Mouse (Mus musculus) layer of hippocampus, postnatal 25 days (tissue): ENCODE measurements around the gene Nr3c2. TPM values are rescaled to one million over a fixed set of nuclear protein-coding genes. Genes with fewer than 3 reads are reported as not detected.

Source experiments
- DNase-seq, 2 experiments: peaks; one replicate each; pipeline ENCODE4 v3.0.0; 2022; ENCODE audit warnings: mixed read lengths in 2 of 2, low spot score in 1 of 2; ENCODE audit errors: extremely low spot score in 1 of 2
- total RNA-seq, 2 experiments: library from RNA; stranded (reverse); gene quantifications; 2 replicates each; pipeline ENCODE4 v1.2.3; 2021

The Nr3c2 gene
- total RNA-seq, 2 experiments from 2014 or later: 133 to 181 TPM

GRCm38 (mm10) chr8:77051399-77052275, 152.4 kb downstream of the Nr3c2 start:
- DNase-seq: no peak

DNA sequence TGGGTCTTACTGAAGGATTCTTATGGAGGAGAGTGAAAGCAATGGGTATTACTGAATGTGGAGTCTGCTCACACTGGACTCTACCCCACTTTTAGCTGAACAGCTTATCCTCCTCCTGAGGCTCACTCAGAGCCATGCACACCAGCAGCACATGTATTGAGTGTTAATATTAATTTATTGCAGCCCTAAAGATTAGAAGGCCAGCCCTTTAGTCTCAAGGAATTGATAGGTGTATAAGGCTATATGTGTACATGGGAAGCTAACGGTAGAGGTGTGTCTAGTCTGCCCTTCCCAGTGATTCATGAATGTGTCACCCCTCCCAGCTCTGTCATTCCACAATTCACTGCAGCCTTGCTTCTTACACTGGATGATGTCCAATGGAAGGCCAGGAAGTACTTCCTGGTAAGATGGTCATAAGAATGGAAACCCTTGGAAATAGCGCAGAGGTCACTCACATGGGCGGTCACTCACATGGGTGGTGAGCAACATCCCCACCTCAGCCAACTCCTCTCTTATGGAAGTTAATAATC, 156.3 kb downstream of the Nr3c2 start:
- DNase-seq: no peak

GRCm38 (mm10) chr8:77056853-77057252, 157.6 kb downstream of the Nr3c2 start:
- no peak for DNase-seq

DNA sequence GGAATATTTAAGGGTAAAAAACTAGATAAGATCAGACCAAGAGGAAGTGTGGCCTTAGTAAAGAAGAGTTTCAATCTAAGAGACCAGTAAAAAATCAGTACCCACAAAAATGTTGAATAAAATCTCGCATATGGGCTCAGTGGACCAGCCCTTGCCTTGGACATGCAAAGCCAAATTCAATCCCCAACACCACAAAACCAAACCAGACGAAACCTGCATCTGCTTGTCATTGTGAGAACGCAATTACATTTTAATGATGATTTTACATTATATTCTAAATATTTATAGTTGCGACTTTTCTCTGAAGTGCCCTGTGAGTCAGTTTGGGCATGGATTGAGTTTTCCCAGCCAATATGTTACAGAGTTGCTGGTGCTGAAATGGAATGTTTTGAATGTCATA, 183.4 kb downstream of the Nr3c2 start:
- no peak for DNase-seq

DNA sequence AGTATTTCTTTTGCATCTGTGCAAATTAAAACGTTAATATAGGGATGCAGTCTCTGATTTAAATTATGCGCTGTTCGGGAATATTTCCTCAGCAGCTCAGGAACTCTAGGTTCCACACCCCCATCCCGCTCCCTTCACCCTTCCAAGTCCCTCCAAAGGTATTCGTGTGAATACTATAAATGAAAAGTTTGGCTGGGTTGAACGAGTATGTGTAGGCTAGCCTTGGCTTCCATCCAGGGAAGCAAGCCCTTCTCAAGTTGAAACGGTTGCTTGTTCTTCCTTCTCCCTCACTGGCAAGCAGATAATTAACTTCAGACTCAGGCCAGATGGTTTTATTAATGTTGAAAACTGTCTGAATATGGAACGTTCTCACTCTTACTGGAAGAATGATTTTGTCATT, 186.8 kb downstream of the Nr3c2 start:
- DNase-seq: peak in 1 of 2 experiments; percentile 16

DNA sequence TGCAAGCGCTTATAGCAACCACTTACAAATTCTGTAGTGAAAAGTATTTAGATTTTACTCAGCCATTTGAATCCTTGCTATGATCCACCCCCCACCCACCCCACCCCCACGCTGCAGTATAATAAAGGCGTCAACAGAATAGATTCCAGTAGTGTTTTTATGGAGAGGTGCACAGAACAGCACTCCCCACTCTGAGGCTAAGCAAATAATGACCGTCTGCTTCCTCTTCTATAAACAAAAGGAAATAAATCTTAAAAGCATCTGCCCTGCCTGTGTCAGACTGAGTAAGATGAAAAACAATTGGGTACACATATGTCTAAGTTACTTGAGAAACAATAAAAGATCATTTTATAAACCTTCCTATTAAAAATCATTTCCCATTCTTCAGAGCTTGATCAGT, 197.5 kb downstream of the Nr3c2 start:
- DNase-seq: no peak

DNA sequence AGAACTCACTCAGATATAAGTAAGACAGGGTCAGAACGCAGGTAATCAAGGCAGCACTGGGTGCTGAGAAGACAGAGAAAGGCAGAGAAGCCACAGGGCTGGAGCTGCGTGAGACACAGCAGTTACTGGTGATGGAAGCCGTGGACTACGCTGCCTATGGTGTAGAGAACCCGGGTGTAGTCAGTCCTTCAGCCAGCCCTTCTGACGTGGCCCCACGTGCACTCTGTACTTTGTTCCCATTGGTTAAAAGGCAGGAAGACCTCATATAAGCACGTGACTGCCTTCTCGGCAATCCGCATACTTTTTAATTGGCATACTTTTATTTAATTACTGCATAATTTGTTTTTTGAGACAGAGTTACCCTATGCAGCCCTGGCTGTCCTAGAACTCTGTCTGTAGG, 198.9 kb downstream of the Nr3c2 start:
- DNase-seq: no peak

DNA sequence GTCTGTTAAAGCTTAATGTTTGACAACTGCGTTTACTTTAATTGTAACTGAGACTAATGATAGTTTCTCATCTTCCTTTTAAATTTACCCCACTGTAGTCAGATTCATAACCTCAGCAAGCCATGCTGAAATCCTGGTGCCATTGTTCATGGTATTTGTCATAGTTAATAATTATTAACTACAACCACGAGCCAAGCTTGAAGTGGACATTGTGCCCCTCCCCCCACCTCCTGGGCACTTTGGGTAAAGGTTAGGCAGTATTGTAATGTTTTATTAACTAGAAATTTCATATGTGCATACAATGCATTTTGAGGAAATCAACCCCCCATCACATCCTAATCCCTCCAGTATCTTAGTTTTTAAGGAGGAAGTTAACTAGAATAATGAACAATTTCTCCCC, 201.1 kb downstream of the Nr3c2 start:
- no peak for DNase-seq

DNA sequence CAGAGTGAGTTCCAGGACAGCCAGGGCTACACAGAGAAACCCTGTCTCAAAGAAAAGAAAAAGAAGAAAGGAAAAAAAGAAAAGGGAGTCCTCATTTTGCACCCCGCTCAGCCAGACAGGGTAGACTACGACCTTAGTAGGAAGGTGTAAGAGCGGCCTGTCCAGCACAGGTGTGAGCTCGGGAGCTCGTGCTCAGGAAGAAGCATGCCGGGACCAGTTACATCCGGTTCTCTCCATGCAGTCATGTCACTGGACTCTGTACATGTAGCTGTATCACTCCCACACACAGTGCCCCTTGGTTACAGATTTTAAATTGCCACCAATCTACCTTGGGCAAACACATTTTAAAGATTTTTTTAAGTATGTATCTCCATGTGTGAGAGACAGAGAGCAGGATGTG, 203.6 kb downstream of the Nr3c2 start:
- DNase-seq: no peak

- no peak for DNase-seq
Observed at GRCm38 (mm10) chr8:77112719-77113118, 213.5 kb downstream of the Nr3c2 start.

DNA sequence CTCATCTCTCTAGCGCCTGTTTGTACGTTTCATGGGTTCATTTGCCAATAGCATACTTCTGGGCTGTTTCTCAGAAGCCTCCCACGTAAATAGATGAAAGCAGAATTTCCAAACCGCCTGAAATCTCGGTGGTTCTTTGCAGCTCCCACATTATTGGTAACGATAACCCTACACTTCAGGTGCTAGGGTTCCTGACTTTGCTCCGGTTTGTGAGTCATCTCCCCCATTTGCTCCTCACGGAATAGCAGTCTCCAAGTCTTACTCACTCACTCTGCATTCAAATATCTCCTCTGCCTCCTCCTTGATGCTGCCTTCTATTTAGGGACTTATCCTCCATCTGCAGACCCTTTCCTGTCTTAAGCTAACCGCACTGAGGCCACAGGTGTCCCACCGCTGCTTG, 215.5 kb downstream of the Nr3c2 start:
- DNase-seq: no peak

- no peak for DNase-seq
Observed at GRCm38 (mm10) chr8:77116419-77117079, 217.3 kb downstream of the Nr3c2 start.

GRCm38 (mm10) chr8:77120810-77121570, 221.7 kb downstream of the Nr3c2 start:
- no peak for DNase-seq

DNA sequence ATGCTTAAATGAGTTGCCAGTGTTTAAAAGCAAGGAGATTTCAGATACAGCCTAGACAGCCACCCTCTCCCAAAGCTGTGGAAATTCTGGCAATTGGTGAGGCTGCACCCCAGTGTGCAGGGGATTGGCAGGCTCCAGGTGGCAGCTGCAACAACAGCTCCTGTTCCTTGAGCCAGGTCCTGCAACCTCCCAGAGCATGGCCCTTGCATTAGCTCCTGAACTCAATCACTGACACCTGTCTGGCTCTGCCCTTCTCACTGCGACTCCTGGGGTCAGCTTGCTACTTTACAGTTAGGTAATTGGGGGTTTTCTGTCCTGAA, 222.3 kb downstream of the Nr3c2 start:
- no peak for DNase-seq

- no peak for DNase-seq
Observed at GRCm38 (mm10) chr8:77122300-77122699, 223.1 kb downstream of the Nr3c2 start.

DNA sequence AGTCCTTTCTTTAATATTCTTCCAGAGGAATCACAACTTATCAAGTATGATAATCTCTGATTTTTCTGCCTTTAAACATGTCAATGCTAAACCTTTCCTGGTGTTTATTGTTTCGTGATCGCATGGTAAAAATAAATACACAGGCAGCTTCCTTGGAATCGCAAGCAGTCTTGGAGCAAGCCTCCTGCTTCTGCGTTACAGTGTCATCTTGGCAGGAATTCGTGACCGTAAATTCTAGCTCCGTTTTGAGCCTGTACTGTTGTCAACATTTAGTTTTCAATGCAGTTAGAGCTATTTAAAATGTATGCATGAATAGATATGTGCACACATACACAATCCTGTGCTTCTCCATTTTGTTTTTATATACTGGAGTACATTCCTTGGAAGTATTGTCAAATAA, 226.5 kb downstream of the Nr3c2 start:
- DNase-seq: no peak

DNA sequence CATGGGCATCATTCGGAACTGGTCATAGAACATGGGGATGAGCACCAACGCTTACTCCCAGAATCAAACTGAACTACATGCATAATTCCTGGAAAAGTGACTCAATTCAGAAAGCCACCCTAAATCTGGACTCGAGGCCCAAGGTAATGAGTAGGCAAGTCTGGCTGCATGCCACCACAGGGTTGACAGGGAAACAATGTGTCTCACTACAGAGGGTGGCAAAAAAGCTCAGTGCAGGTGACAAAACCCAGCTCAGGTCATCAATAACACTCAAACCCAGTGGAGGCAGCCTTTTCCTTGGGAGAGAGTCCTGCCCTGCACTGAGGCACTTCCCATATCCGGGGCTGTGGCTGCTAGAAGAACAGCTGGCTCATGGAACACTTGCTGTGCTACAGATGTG, 228.8 kb downstream of the Nr3c2 start:
- no peak for DNase-seq

DNA sequence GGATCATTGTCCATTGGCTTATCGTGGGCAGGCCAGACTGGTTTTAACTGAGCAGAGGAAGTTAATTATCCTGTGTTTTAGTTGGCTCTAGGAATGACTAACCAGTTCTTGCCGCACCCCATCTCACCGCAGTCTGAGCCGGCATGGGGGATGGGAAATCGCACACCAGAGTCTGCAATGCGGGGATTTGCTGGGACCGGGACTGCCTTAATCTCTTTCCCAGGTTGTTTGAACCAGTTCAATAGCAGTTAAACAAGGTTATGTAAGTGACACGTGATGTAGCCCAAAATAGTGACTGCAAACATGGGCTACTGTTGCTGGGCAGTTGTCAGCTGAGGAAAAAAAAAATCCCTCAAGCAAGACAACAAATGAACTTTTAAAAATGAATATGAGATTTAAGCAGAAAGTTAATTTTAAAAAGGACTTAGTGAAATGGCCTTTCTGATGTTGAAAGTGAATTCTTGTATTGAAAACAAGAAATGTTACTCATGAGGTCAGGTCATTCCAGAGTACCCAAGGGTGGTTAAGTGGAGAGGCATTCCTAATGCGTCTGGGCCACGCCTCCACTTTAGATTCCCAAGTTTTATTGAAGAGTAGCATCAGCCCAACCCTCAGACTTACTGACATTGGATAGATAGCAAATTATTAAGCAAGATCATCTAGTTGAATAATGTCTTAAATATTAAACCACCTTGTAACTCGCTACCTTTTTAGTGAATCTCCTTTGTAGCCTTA, 233.8 kb downstream of the Nr3c2 start:
- no peak for DNase-seq

DNA sequence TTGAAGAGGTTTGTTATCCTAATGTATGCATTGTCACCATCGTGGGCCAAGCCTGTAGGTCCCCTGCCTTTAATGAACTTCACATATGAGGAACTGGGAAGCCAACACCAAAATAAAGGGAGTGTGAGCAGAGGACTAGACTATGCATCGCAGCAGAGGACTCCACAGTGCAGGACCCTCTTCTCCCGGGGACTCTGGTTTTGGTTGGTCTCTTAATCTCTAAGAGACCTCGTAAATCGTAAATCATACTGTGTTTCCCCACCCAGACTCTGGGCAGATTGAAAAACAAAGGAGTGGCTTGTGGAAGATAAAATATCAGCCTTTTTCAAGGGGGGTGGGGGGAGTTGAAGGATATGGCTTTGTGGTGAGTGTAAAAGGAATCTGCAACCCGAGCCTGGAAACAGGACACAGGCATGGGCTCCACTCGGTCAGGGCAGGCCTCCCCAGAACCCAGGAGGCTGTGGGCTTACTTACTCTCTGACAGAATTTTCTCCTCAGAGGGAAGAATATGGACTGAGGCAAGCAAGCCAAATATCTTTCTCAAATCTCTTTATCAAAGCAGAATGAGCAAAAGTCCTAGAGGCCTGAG, 234.6 kb downstream of the Nr3c2 start:
- no peak for DNase-seq

DNA sequence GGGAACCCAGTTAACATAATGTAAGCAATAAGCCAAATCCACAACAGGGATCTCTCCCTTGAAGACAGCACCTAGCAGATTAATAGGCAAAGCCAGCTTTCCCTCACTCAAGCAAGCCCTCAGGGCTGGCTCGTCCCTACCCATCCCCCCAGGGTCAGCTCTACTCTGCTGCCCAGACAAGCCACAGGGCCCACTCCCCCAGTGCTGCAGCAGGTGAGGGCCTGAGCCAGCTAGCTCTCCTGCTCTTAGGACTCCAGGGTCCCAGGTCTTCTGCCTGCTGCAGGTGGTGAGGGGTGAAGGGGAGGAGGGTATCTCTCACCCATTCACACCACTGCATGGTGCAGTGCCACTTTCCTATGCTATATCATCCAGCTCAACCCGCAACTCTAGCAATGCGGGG, 246.0 kb downstream of the Nr3c2 start:
- no peak for DNase-seq
